Mouse (Mus musculus) heart, embryonic 10.5 days (tissue): ENCODE data around the gene Rasl11b. TPM values are rescaled to one million over a fixed set of nuclear protein-coding genes. Genes with fewer than 3 reads are reported as not detected.
A peak's percentile ranks its signal among the peaks of the same experiment; 100 is the strongest.

Source experiments
- DNase-seq: peaks from one replicate; pipeline ENCODE4 v3.0.0-alpha.2; 2017; ENCODE audit warnings: low spot score
- H3K27ac ChIP-seq: fragments of 300-500 bp; sonication (generic); 2 replicates; pipeline ENCODE4 v1.5.1; 2016; ENCODE audit warnings: mild to moderate bottlenecking
- H3K27me3 ChIP-seq: fragments of 300-500 bp; sonication (generic); 2 replicates; pipeline ENCODE4 v1.6.1; 2016; ENCODE audit warnings: mild to moderate bottlenecking; ENCODE audit not compliant: poor library complexity, insufficient read depth, severe bottlenecking
- H3K36me3 ChIP-seq: fragments of 300-500 bp; sonication (generic); 2 replicates; pipeline ENCODE4 v1.6.1; 2016; ENCODE audit warnings: mild to moderate bottlenecking, moderate library complexity
- H3K4me1 ChIP-seq: fragments of 300-500 bp; sonication (generic); 2 replicates; pipeline ENCODE4 v1.6.1; 2016; ENCODE audit warnings: mild to moderate bottlenecking
- H3K4me3 ChIP-seq: fragments of 300-500 bp; sonication (generic); 2 replicates; pipeline ENCODE4 v1.5.1; 2016; ENCODE audit warnings: mild to moderate bottlenecking, moderate library complexity
- H3K9me3 ChIP-seq: fragments of 300-500 bp; sonication (generic); 2 replicates; pipeline ENCODE4 v1.6.1; 2016; ENCODE audit warnings: mild to moderate bottlenecking, moderate library complexity
- WGBS: fragments of 180-500 bp; shearing (Covaris S2); methylation state at CpG from one replicate; pipeline ENCODE4 v1.1.7; 2016; 5-methylcytosine and 5-hydroxymethylcytosine counted together
- polyA plus RNA-seq: library from polyadenylated mRNA; unstranded; fragments of >200 nt; fragmentation: Nextera tagmentation; extraction: Ambion mirVana; gene quantifications from 2 replicates; pipeline ENCODE4 v1.2.1, GENCODE M21; 2016

Rasl11b gene
- polyA plus RNA-seq, 1 experiment from 2014 or later, result 58.3 TPM

DNA sequence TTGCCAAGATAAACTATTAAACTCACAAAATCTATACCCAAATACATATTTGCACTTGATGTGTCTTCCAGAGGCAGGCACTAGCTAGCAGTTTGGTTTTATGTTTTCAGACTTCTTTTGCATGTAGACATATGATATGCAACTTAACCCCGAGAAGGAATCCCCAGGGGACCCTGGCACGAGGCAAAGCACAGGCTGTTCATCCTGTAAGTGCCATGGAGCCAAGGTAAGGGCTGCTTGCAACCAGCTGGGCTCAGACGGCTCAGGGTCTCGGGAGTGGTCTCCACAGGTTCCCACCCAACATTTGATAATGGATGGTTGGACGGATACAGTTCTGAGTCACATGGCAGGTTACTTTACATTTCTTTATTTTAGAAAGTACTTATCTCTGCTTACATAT, 9.4 kb downstream of the Rasl11b start:
- H3K9me3 ChIP-seq, result no peaks in the 10 kb centered on the region
- no peak overlapping the region for H3K4me3 ChIP-seq
- H3K27ac ChIP-seq, result peak overlapping the region; percentile 70; the same call in 1 of the 2 replicates
- WGBS, result 81% methylated on average over 5 of the region's 5 CpGs
- H3K36me3 ChIP-seq, result peaks cover 14% of the 10 kb centered on the region
- H3K27me3 ChIP-seq, result no peaks in the 10 kb centered on the region
- no peak for DNase-seq
- peaks cover 76% of the 10 kb centered on the region for H3K4me1 ChIP-seq

DNA sequence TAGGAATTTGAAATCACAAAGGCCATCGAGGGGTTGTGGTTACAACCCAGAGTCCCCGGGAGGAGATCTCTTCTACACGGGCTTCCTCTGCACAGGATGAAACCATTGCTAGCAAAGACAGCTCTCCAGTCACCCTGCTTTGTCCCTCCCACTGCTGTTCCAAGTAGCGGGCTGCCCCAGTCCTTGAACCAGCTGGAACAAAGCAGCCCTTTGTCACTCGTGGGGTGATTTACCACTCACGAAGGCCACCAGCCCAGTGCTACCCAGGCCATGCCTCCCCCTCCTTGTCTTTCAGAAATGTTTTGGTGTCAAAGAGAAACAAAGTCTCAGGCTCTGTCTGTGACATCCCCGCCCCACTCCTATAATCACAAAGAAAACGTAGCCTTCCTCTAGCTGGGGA, 10.4 kb downstream of the Rasl11b start:
- Histone ChIP-seq H3K4me1 (peaks cover 76% of the 10 kb centered on the region), H3K4me3 (0 out of 2 replicates have a peak overlapping the region, but pooled peaks have one; percentile 4), H3K36me3 (peaks cover 3% of the 10 kb centered on the region; the same call in 1 of the 2 replicates), H3K9me3 (no peaks in the 10 kb centered on the region), H3K27me3 (no peaks in the 10 kb centered on the region), H3K27ac (peak overlapping the region; percentile 89)
- DNase-seq, result no peak
- 30% methylated on average over 8 of the region's 8 CpGs for WGBS

DNA sequence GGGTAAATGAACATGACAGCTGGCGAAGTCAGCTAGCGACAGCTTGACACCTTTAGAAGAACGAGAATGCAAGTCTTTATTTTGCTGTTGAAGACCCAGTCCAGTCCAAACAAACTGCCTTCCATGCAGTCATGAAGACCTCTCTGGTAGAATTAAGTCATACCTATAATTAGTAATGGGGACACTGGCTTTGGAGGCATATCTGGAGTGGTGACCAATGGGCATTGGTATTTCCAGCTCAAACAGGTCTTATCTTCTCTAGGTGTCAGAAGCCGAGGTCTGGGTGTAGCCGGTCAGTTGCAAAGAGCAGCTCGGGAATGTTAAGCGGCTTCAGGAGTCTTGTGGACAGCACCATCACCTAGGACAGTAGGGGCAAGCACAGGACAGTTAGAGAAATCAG, 11.0 kb downstream of the Rasl11b start:
- Histone ChIP-seq H3K36me3 (0 out of 2 replicates have a peak, but pooled peaks cover 3% of the 10 kb centered on the region), H3K9me3 (no peaks in the 10 kb centered on the region), H3K27ac (peak overlapping the region; percentile 89), H3K27me3 (no peaks in the 10 kb centered on the region), H3K4me3 (0 out of 2 replicates have a peak overlapping the region, but pooled peaks have one; percentile 4), H3K4me1 (peaks cover 74% of the 10 kb centered on the region)
- peak; percentile 90 for DNase-seq
- 23% methylated on average over 7 of the region's 7 CpGs for WGBS

DNA sequence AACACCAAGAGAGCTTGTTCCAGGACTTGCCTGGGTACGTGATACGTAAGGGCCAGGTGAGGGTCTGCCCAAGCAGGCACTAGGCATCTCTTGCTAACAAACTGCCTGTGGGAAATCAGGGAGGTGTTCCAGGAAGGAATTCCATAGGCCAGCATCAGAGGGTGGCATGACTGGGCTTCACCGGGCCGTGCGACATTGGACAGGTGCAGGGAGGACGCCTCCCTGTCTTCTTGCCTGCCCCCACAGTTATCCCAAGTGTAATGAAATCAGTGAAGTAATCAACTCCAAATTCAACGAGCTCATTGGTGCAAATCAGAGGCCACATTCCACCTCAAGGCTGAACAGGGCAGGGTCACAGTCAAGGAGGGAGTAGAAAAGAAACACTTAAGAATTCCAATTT, 11.6 kb downstream of the Rasl11b start:
- no peaks in the 10 kb centered on the region for H3K9me3 ChIP-seq
- no peaks in the 10 kb centered on the region for H3K27me3 ChIP-seq
- WGBS, result 80% methylated on average over 7 of the region's 7 CpGs
- H3K27ac ChIP-seq, result peak overlapping the region; percentile 89
- DNase-seq, result no peak
- H3K36me3 ChIP-seq, result 0 out of 2 replicates have a peak, but pooled peaks cover 3% of the 10 kb centered on the region
- H3K4me3 ChIP-seq, result no peak overlapping the region
- peaks cover 72% of the 10 kb centered on the region for H3K4me1 ChIP-seq

DNA sequence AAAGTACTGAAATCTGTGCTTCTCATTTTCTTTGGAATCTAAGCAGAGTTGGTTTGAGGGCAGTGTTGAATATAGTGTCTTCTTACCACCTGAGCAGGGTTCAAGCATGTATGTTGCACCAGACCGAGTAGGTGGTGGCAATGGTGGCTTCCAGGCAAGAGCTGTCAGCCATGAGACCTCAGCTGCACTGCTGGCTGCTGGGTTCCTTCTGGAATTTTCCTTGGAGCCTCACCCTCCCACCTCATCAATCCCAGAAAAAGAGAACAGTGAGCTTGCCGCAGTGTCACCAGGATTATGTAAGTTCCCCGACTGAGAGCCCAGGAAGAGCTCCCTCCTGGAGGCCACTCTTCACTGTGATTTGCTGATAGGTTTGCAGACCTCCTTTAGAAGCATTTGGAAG, 12.1 kb downstream of the Rasl11b start:
- 64% methylated on average over 3 of the region's 3 CpGs for WGBS
- peak overlapping the region; percentile 89 for H3K27ac ChIP-seq
- DNase-seq, result no peak
- H3K4me1 ChIP-seq, result peaks cover 72% of the 10 kb centered on the region
- H3K36me3 ChIP-seq, result 0 out of 2 replicates have a peak, but pooled peaks cover 3% of the 10 kb centered on the region
- no peaks in the 10 kb centered on the region for H3K27me3 ChIP-seq
- H3K9me3 ChIP-seq, result no peaks in the 10 kb centered on the region
- H3K4me3 ChIP-seq, result no peak overlapping the region

DNA sequence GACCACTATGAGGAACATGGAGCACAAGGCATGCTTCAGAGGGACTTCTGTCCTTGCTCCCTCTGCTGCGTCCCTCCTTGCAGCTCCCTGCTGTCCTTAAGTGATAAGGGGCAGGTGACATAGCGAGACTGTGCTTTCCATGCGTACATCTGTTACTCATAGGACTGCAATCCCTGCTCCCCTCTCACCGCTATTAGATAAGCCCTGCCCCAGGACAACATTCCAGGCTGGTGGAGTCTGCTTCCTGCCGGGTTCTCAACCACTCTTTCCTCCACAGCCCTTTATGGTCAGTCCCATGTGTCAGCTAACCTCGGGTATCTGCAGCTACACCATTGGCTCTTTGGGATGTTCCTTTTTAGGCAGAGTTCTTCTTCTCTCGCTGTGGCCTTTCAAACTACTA, 13.4 kb downstream of the Rasl11b start:
- Histone ChIP-seq H3K27ac (peak overlapping the region; percentile 89), H3K36me3 (no peaks in the 10 kb centered on the region), H3K4me1 (peaks cover 74% of the 10 kb centered on the region), H3K9me3 (no peaks in the 10 kb centered on the region), H3K27me3 (no peaks in the 10 kb centered on the region), H3K4me3 (no peak overlapping the region)
- peak; percentile 82 for DNase-seq
- 10% methylated on average over 7 of the region's 7 CpGs for WGBS

DNA sequence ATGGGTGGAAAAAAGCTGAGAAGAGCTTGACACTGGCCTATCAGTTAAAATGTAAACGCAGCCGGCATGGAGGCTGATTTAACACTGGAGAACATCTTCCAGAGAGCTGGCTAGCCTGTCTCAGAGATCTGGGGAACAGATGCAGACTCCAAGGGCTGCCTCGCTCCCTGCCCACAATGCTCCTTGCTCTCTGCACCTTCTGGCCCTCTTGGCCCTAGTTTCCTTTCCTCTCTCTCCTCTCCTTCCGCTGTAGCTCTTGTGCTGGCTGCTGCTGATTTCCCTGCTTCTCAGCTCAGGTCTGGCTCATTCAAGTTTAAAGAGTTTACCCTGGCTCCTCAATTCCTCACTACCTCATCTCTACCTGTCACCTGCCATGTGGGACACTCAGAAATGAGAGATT, 14.6 kb downstream of the Rasl11b start:
- 66% methylated on average over 4 of the region's 4 CpGs for WGBS
- Histone ChIP-seq H3K4me3 (no peak overlapping the region), H3K4me1 (peaks cover 74% of the 10 kb centered on the region), H3K27ac (peak overlapping the region; percentile 60; the same call in 1 of the 2 replicates), H3K36me3 (no peaks in the 10 kb centered on the region), H3K27me3 (no peaks in the 10 kb centered on the region), H3K9me3 (no peaks in the 10 kb centered on the region)
- no peak for DNase-seq

DNA sequence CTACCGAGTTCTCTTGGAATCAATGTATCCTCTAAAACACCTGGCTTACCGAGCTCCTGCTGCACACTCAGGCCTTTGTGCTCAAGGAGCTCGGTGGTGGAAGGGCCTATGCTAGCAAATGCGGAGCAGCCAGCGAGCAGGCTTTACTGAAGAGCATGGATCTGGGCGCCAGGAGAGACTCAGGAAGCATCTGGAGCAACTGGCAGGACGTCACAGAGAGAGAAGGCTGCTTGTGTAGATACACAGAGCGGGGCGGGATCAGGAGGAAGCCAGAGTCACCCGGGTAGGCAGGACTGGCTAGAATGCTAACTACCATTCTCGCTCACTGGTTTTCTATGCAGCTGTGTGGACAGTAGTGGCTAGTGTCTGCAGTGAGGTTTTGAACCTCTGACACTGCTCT, 16.3 kb downstream of the Rasl11b start:
- peak overlapping the region; percentile 57 for H3K27ac ChIP-seq
- WGBS, result 49% methylated on average over 11 of the region's 11 CpGs
- H3K27me3 ChIP-seq, result no peaks in the 10 kb centered on the region
- no peaks in the 10 kb centered on the region for H3K9me3 ChIP-seq
- H3K4me3 ChIP-seq, result no peak overlapping the region
- DNase-seq, result peak; percentile 78
- peaks cover 67% of the 10 kb centered on the region for H3K4me1 ChIP-seq
- no peaks in the 10 kb centered on the region for H3K36me3 ChIP-seq

DNA sequence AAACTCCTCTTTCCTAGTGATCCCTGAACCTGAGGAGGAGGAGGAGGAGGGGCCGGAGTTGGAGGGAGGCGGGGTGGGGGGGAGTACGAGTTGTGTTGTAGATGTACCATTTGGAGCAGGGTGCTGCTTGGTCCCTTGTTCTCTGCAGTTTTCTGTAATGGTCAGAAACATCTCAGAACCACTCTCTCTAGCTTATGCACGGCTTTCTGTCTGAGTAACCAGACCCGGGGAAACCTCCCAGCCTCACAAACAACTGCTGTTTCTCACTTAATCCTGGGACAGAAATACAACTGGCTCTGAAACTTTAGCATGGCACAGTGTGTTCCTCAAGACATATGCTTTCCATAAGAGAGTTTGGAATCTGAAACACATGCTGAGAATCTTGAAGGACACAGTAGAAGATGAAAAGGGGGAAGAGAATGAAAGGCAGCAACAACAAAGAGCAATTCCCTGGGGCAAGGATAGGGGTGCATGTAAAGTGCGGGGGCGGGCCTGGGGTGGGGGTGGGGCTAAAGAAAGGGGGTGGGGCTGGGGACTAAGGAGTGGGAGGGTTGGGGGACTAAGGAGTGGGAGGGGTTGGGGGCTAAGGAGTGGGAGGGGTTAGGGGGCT, 19.5 kb downstream of the Rasl11b start:
- Histone ChIP-seq H3K4me1 (peaks cover 41% of the 10 kb centered on the region), H3K4me3 (no peak overlapping the region)
- DNase-seq, result no peak

DNA sequence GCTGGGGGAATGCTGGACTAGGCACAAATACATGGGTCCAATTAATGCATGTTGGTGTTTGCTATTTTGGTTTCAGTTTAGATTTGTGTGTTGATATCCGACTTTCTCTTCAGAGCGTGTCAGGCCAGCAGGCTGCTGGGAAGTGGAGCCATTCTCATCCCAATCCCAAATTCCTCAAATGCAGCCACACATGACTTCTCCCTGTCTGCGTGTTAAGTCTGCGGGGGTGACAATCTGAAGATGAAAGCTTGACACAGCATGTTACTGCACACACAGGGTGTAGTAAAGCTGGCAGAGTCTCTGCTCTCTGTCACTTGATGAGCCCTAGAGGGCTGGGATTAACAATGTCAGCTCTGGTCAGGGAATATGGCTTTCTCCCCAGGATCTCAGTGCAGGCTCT, 20.0 kb downstream of the Rasl11b start:
- no peak overlapping the region for H3K4me3 ChIP-seq
- DNase-seq, result peak; percentile 73
- 33% methylated on average over 4 of the region's 4 CpGs for WGBS
- H3K27ac ChIP-seq, result peak overlapping the region; percentile 78
- no peaks in the 10 kb centered on the region for H3K27me3 ChIP-seq
- peaks cover 38% of the 10 kb centered on the region for H3K4me1 ChIP-seq
- H3K36me3 ChIP-seq, result no peaks in the 10 kb centered on the region
- H3K9me3 ChIP-seq, result no peaks in the 10 kb centered on the region

More for the DNA sequence above, 19.5 kb downstream of the Rasl11b start:
- Histone ChIP-seq H3K27ac (peak overlapping the region; percentile 78), H3K36me3 (no peaks in the 10 kb centered on the region), H3K9me3 (no peaks in the 10 kb centered on the region), H3K27me3 (no peaks in the 10 kb centered on the region)
- 15% methylated on average over 7 of the region's 7 CpGs for WGBS

DNA sequence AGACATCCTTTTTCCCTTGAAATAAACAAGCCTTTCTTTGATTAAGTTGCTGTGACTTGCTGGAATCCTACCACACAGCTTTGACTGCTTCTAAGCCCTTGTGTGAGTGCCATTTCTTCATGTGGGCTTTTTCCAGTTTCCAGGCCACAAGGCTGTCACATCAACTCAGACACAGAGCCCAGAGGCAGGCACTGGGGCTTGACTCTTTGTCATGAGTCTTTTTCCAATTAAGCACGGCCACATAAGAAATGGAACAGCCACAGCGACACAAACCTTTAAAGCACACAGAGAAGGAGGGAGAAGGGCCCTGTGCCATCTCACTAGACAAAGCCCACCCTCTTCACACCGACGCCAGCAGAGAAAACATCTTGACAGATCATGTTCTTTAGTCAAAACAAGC, 23.4 kb downstream of the Rasl11b start:
- DNase-seq, result no peak
- no peak overlapping the region for H3K27ac ChIP-seq

DNA sequence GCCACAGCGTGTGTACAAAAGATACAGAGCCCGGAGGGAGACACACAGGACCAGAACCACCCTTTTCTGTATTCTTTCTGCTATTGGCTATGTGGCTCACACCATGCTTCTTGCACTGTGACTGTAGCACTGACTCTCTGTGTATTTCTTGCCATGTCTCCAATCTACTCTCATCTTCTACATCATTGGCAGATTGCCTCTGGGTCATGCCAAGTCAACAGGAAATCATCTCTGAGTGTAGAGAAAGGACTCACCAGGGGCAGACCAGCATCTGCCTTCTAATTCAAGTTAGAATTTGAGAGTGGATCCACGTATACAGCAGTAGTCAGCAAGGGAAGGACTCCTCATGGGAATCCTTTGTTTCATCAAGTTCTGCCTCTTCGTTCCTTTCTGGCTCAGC, 27.5 kb downstream of the Rasl11b start:
- H3K27me3 ChIP-seq, result no peaks in the 10 kb centered on the region
- WGBS, result 73% methylated on average over 4 of the region's 4 CpGs
- H3K27ac ChIP-seq, result no peak overlapping the region
- H3K36me3 ChIP-seq, result no peaks in the 10 kb centered on the region
- peaks cover 8% of the 10 kb centered on the region; the same call in 1 of the 2 replicates for H3K4me1 ChIP-seq
- H3K9me3 ChIP-seq, result no peaks in the 10 kb centered on the region
- no peak for DNase-seq
- no peak overlapping the region for H3K4me3 ChIP-seq

More for the DNA sequence above, 23.4 kb downstream of the Rasl11b start:
- H3K4me3 ChIP-seq, result no peak overlapping the region
- peaks cover 24% of the 10 kb centered on the region for H3K4me1 ChIP-seq
- no peaks in the 10 kb centered on the region for H3K27me3 ChIP-seq
- WGBS, result 82% methylated on average over 4 of the region's 4 CpGs
- no peaks in the 10 kb centered on the region for H3K9me3 ChIP-seq
- no peaks in the 10 kb centered on the region for H3K36me3 ChIP-seq

DNA sequence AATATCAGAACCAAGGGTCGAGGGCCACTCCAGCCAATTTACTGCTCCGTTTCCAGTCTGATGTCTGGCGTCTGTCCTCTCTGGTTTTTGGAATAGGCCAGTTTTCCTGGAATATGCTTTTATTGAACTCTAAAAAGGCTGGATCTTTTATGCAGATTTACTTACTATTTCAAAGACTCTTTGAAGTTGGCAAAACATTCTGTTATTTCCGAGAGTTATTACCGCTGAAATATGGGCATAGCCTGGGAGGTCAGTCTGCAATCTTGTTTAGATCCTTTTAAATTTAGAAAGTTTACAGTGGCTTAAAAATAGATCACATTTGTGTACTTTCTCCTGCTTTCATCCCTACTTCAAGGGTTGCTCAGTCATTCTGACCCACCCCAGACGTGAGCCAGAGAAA, 29.4 kb downstream of the Rasl11b start:
- Histone ChIP-seq H3K4me3 (no peak overlapping the region), H3K9me3 (no peaks in the 10 kb centered on the region), H3K4me1 (peaks cover 9% of the 10 kb centered on the region; the same call in 1 of the 2 replicates), H3K27ac (no peak overlapping the region), H3K36me3 (no peaks in the 10 kb centered on the region), H3K27me3 (no peaks in the 10 kb centered on the region)
- DNase-seq, result no peak
- WGBS, result 83% methylated on average over 6 of the region's 6 CpGs

DNA sequence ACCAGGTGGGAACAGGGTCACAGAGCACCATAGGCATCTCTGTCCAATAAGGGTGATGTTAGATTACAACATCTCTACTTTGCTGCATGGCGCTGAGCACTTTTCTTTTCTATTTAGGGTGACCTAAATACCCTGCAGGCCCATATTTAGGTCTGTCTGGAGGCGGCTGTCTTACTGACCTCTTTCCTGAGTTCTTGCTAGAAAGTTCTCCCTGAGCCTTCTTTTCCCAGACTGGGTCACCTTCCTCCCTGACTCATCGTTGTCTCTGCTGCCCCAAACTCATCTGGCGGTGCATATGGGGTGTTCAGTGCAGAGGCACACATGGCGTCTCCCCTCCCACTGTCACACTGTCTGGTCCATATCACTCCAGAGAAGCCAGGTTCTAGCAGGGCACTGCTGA, 31.1 kb downstream of the Rasl11b start:
- Histone ChIP-seq H3K27ac (no peak overlapping the region), H3K4me1 (peaks cover 18% of the 10 kb centered on the region), H3K9me3 (no peaks in the 10 kb centered on the region), H3K27me3 (no peaks in the 10 kb centered on the region), H3K4me3 (no peak overlapping the region), H3K36me3 (no peaks in the 10 kb centered on the region)
- no peak for DNase-seq
- WGBS, result 83% methylated on average over 5 of the region's 5 CpGs
